Mouse (Mus musculus): ENCODE results near the gene Ly6g6f.
A peak's percentile ranks its signal among the peaks of the same experiment; 100 is the strongest.
"Not testable (repeated sequence)": the region's sequence is repeated elsewhere in the genome, so short reads cannot be mapped to it uniquely, and the experiment has no call there.

The Ly6g6f gene

GRCm38 (mm10) chr17:35051156-35052086 lies 34.0 kb downstream of the Ly6g6f start:
- DNase-seq (ENCODE audit: low spot score), result peak; percentile 87

GRCm38 (mm10) chr17:35050126-35050750 lies 35.2 kb downstream of the Ly6g6f start:
- peak; percentile 82 for DNase-seq (ENCODE audit: low spot score)

GRCm38 (mm10) chr17:35049561-35050016 lies 35.8 kb downstream of the Ly6g6f start, which contains the start of gene Clic1:
Gene Clic1 (plus strand): TSS chr17:35049966.
- DNase-seq (ENCODE audit: low spot score), result peak; percentile 93

- DNase-seq (ENCODE audit: low spot score), result no peak
These were observed 36.4 kb downstream of the Ly6g6f start for GRCm38 (mm10) chr17:35048932-35049440.

- peak; percentile 42 for DNase-seq (ENCODE audit: low spot score)
These were observed 37.1 kb downstream of the Ly6g6f start for GRCm38 (mm10) chr17:35048149-35048931.

- no peak for DNase-seq (ENCODE audit: low spot score)
These were observed 37.7 kb downstream of the Ly6g6f start for GRCm38 (mm10) chr17:35047688-35048087.

GRCm38 (mm10) chr17:35046681-35047455 lies 38.5 kb downstream of the Ly6g6f start, which contains the start of gene Msh5:
Gene Msh5 (minus strand): TSS chr17:35046745.
- peak; percentile 100 for DNase-seq (ENCODE audit: low spot score)

- peak; percentile 41 for DNase-seq (ENCODE audit: low spot score)
These were observed 39.4 kb downstream of the Ly6g6f start for GRCm38 (mm10) chr17:35045807-35046680.

- DNase-seq (ENCODE audit: low spot score), result no peak
These were observed 40.3 kb downstream of the Ly6g6f start for GRCm38 (mm10) chr17:35044904-35045806.

- DNase-seq (ENCODE audit: low spot score), result no peak
These were observed 41.6 kb downstream of the Ly6g6f start for GRCm38 (mm10) chr17:35043794-35044193.

GRCm38 (mm10) chr17:35039121-35039873 lies 46.1 kb downstream of the Ly6g6f start:
- DNase-seq (ENCODE audit: low spot score), result no peak

GRCm38 (mm10) chr17:35034896-35035295 lies 50.5 kb downstream of the Ly6g6f start:
- DNase-seq (ENCODE audit: low spot score), result no peak

- DNase-seq (ENCODE audit: low spot score), result not testable (repeated sequence)
These were observed 51.7 kb downstream of the Ly6g6f start for GRCm38 (mm10) chr17:35033703-35034102.

GRCm38 (mm10) chr17:35032323-35032870 lies 53.0 kb downstream of the Ly6g6f start:
- no peak for DNase-seq (ENCODE audit: low spot score)

GRCm38 (mm10) chr17:35031880-35032279 lies 53.5 kb downstream of the Ly6g6f start:
- DNase-seq (ENCODE audit: low spot score), result no peak

GRCm38 (mm10) chr17:35031272-35031671 lies 54.1 kb downstream of the Ly6g6f start:
- DNase-seq (ENCODE audit: low spot score), result no peak

All from embryo, embryonic 10.5 days (tissue).